Mouse (Mus musculus) G1E (cell line): Measurements from ENCODE around the gene Akap13. TPM values are rescaled to one million over a fixed set of nuclear protein-coding genes. Genes with fewer than 3 reads are reported as not detected.

Experiments
- ATAC-seq: 2 replicates; pipeline ENCODE4 v1.8.0; 2016; ENCODE audit warnings: mild to moderate bottlenecking; ENCODE audit not compliant: insufficient number of reproducible peaks, poor library complexity, low FRiP score, severe bottlenecking; ENCODE audit errors: extremely low read depth
- DNase-seq: peaks from one replicate; pipeline ENCODE4 v3.0.0; 2012; ENCODE audit warnings: low spot score
- H3K27me3 ChIP-seq: 2 replicates; pipeline ENCODE4 v1.6.1; 2012; ENCODE audit warnings: mild to moderate bottlenecking, low read length, inconsistent platforms; ENCODE audit not compliant: insufficient read depth
- H3K36me3 ChIP-seq: replicated peaks from 2 replicates; pipeline ENCODE3; 2012; ENCODE audit warnings: mild to moderate bottlenecking, inconsistent platforms
- H3K4me1 ChIP-seq: 2 replicates; pipeline ENCODE4 v1.6.1; 2012; ENCODE audit warnings: low read depth, low read length, inconsistent platforms, mixed read lengths; ENCODE audit not compliant: insufficient read depth
- H3K4me3 ChIP-seq: 2 replicates; pipeline ENCODE4 v1.5.1; 2012; ENCODE audit warnings: low read depth, mild to moderate bottlenecking, inconsistent platforms, low read length, moderate library complexity, mixed read lengths
- H3K9me3 ChIP-seq: replicated peaks from 2 replicates; pipeline ENCODE4 v1.6.1; 2012; ENCODE audit warnings: inconsistent platforms
- CTCF ChIP-seq: IDR thresholded peaks from 2 replicates; pipeline ENCODE4 v1.5.1; 2012; ENCODE audit warnings: low read depth, low read length, inconsistent platforms, mixed read lengths
- GATA1 ChIP-seq: IDR thresholded peaks from 2 replicates; pipeline ENCODE4 v1.6.1; 2012; ENCODE audit warnings: borderline replicate concordance, low read length, inconsistent platforms, mixed read lengths
- GATA2 ChIP-seq: IDR thresholded peaks from 2 replicates; pipeline ENCODE4 v1.6.1; 2012; ENCODE audit warnings: low read depth, low read length, inconsistent platforms, borderline replicate concordance
- POLR2AphosphoS5 ChIP-seq: IDR thresholded peaks from 2 replicates; pipeline ENCODE4 v1.6.1; 2012; ENCODE audit warnings: low read depth, low read length, inconsistent platforms; ENCODE audit not compliant: insufficient replicate concordance
- TAL1 ChIP-seq: conservative IDR thresholded peaks from 2 replicates; pipeline ENCODE4 v1.6.1; 2012; ENCODE audit warnings: low read depth, low read length, inconsistent platforms, mixed read lengths
- polyA plus RNA-seq: library from polyadenylated mRNA; stranded (reverse); fragments of >175 nt; gene quantifications from 2 replicates; pipeline ENCODE4 v1.2.3, GENCODE M21; 2012
- total RNA-seq, 2 experiments: library from RNA; stranded (forward) in 1 of 2; stranded (reverse) in 1 of 2; fragments of 200-1000 nt in 1 of 2; fragments of >200 nt in 1 of 2; fragmentation: Nextera tagmentation in 1 of 2; gene quantifications; 2 replicates each; pipeline ENCODE4 v1.2.3; 2014 to 2017

Akap13 gene
- total and polyA plus RNA-seq, 3 experiments, result 2.8 to 123 (median 47.0) TPM

DNA sequence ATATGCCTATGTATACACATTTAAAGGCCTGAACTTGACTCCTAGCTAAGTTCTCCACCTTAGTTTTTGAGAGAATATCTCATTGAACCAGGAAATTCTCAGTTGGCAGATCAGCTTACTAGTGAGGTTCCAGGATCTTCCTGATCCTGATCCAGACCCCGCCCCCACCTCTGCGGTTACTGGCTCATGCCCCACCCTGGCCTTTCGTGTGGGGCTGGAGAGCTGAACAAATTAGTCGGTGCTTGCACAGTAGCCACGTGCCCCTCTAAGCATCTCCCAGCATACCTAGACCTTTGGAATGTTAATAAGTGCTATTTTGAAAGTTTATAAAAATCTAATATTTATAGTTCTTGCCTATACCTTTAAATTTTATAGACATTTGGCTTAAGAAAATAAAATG lies 139.5 kb downstream of the Akap13 start:
- TF ChIP-seq GATA2, result no peak
- no peak for DNase-seq
- peaks cover 7% of the 10 kb centered on the region for H3K4me1 ChIP-seq
- H3K36me3 ChIP-seq, result no peaks in the 10 kb centered on the region
- H3K9me3 ChIP-seq, result no peaks in the 10 kb centered on the region
- ATAC-seq, result no peak
- no peak overlapping the region for H3K4me3 ChIP-seq
- no peaks in the 10 kb centered on the region for H3K27me3 ChIP-seq

DNA sequence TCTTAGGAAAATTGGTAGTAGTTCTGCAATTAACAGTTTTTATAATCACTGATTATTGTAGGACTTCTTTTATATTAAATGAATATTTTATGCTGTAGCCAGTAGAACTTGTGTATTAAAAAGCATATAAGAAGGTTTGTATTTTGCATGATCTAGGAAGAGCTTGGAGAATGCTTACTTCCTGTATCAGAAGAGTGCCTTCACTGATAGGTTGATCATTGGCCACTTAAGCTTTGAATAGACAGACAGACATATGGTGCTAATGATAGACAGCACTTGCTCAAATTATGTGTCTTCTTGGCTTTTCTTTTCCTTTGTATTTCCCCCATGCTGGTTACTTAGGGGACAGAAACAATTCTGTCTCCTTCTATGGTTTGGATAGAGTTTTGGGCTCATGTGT lies 139.9 kb downstream of the Akap13 start:
- Histone ChIP-seq H3K36me3 (no peaks in the 10 kb centered on the region), H3K4me3 (no peak overlapping the region), H3K9me3 (no peaks in the 10 kb centered on the region), H3K4me1 (peaks cover 7% of the 10 kb centered on the region), H3K27me3 (no peaks in the 10 kb centered on the region)
- DNase-seq (no peak), ATAC-seq (no peak)
- TF ChIP-seq CTCF (no peak), TAL1 (no peak), POLR2AphosphoS5 (no peak), GATA2 (no peak), GATA1 (no peak)

DNA sequence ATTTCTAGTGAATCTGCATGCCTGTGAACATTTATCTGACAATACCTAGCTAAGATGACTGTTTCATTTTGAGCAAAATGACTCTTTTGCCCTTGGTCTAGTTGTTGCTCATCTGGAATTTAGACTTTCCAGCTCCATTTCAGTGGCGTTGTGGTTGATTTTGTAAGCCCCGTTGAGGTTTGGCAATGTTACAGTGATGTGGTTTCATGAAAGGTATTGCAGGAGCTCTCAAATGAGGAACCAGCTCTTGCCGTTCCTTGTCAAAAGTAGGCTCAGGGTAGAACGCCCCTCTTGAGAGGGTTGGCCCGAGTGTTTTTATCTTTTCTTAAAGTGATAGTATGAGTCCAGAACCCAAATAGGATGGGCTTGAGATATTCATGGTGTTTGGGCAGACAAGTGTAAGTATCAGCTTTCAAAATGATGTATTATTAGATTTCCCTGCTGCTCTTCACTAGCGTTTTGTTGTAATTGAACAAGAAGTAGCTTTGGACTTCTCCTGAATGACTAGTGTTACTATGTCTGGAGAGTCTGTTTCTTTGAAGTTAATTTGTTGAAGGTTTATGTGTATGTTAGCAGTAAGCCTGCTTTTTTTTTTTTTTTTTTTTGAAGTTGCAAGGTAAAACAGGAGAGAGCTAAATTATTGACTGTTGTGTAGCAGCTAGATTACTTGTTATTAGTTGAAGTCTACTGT lies 140.9 kb downstream of the Akap13 start:
- DNase-seq, result peak; percentile 6
- H3K27me3 ChIP-seq, result no peaks in the 10 kb centered on the region
- peak; percentile 15; the same call in 1 of the 2 replicates for ATAC-seq
- no peak overlapping the region for H3K4me3 ChIP-seq
- no peaks in the 10 kb centered on the region for H3K9me3 ChIP-seq
- TF ChIP-seq GATA2 (no peak), TAL1 (no peak), GATA1 (no peak), CTCF (no peak), POLR2AphosphoS5 (no peak)
- peaks cover 6% of the 10 kb centered on the region for H3K4me1 ChIP-seq
- H3K36me3 ChIP-seq, result no peaks in the 10 kb centered on the region

DNA sequence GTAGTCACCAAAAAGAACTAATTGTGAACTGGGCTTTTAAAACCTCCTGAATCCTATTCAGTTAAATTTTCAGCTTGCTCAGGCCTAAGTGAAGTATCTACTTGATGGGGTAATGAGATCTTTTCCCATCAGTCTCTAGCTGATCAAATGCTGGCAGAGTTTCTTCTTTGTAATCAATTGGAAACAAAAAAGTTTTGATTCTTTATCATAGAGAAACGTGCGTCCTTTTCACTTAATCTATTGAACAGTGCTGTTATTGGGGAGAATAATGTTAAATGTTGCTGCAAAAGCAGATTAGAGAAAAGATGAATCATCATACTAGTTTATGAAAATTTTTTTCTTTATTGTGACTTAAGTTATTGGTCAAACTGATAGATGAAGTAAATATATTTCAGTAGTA lies 142.5 kb downstream of the Akap13 start:
- no peak for DNase-seq
- no peak overlapping the region for H3K4me3 ChIP-seq
- 0 out of 2 replicates have a peak, but pooled peaks cover 4% of the 10 kb centered on the region for H3K4me1 ChIP-seq
- TF ChIP-seq CTCF, result no peak
- no peak for TF ChIP-seq TAL1
- no peak for TF ChIP-seq POLR2AphosphoS5
- TF ChIP-seq GATA1, result no peak
- no peak for TF ChIP-seq GATA2
- no peaks in the 10 kb centered on the region for H3K9me3 ChIP-seq
- H3K27me3 ChIP-seq, result no peaks in the 10 kb centered on the region; the same call in 1 of the 2 replicates
- ATAC-seq, result no peak
- H3K36me3 ChIP-seq, result no peaks in the 10 kb centered on the region

DNA sequence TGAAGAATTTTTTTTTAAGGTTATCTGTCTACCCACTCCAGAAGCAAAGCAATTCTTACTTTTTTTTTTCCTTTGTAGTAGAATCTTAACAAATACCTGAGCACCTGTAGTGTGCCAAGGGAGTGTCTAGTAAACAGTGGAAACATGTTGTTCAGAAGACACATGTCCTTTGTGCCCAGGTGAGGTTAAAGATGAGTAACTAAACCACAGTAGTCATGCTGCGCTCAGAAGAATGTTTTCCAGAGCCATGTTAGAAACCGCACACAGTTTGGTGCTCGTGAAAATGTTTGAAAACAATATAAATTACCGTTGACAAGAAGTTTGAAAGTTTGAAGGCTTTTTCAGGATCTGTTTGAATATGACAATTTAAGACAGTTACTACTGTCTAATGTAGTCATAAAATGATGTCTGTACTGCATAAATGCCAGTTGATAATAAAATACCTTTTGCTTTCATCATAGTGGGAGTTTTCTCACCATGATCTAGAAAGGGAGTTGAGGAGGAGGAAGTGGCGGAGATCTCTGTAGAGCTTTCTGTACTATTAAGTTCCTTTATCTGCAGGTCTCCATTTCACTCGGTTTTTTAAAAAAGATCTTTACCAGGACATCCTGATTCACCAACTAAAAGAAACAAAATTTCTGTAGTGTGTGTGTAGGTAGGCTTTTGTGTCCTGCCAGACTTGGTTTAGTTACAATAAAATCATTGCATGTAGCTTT lies 145.2 kb downstream of the Akap13 start:
- Histone ChIP-seq H3K9me3 (no peaks in the 10 kb centered on the region), H3K36me3 (no peaks in the 10 kb centered on the region), H3K4me3 (no peak overlapping the region), H3K4me1 (0 out of 2 replicates have a peak, but pooled peaks cover 4% of the 10 kb centered on the region), H3K27me3 (no peaks in the 10 kb centered on the region; the same call in 1 of the 2 replicates)
- ATAC-seq (no peak), DNase-seq (no peak)
- TF ChIP-seq CTCF (no peak), POLR2AphosphoS5 (no peak), GATA1 (no peak), TAL1 (no peak), GATA2 (no peak)

DNA sequence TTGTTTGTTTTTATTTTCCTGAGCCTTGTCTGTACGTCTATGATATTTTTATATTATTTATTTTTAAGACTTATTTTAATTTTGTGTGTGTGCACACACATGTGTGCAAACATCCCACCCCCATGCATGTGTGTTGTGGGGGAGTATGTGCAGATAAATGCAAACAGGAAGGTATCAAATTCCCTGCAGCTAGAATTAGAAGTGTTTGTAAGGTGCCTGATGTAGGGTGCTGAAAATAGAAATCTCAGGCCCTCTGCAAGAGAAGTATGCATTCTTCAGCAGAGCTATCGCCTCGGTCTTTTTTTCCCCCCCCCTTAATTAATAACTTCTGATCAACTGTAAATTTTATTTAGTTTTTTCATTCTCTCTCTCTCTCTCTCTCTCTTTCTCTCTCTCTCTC lies 151.9 kb downstream of the Akap13 start:
- Histone ChIP-seq H3K9me3 (no peaks in the 10 kb centered on the region), H3K27me3 (no peaks in the 10 kb centered on the region; the same call in none of the 2 replicates), H3K4me1 (peaks cover 34% of the 10 kb centered on the region), H3K36me3 (no peaks in the 10 kb centered on the region), H3K4me3 (no peak overlapping the region)
- no peak for ATAC-seq
- no peak for DNase-seq
- TF ChIP-seq GATA1 (no peak), POLR2AphosphoS5 (no peak), TAL1 (no peak), CTCF (no peak), GATA2 (no peak)

DNA sequence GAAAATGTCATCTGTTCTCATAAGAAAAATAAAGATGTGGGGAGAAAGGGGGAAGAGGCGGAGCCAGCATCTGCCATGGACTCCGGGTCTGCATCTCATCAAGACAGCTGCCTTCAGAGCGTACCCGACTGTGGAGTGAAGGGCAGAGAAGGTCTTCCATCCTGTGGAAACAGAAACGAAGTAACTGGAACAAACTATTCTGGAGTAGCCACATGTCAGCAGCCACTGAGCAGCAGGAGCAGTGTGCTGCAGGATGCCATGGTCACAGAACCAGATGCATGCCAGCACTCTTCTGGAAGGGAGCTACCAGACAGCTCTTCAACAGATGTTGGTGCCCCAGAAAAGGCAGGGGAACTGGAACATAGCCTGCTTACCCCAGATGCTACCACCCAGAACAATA lies 153.4 kb downstream of the Akap13 start:
- no peaks in the 10 kb centered on the region for H3K36me3 ChIP-seq
- DNase-seq (no peak), ATAC-seq (no peak)
- H3K4me1 ChIP-seq, result peaks cover 37% of the 10 kb centered on the region
- H3K4me3 ChIP-seq, result no peak overlapping the region
- no peaks in the 10 kb centered on the region; the same call in 1 of the 2 replicates for H3K27me3 ChIP-seq
- no peaks in the 10 kb centered on the region for H3K9me3 ChIP-seq
- no peak for TF ChIP-seq CTCF
- no peak for TF ChIP-seq GATA1
- no peak for TF ChIP-seq GATA2
- no peak for TF ChIP-seq POLR2AphosphoS5
- no peak for TF ChIP-seq TAL1
